Mouse (Mus musculus) intestine, embryonic 16.5 days (tissue): ENCODE measurements at regions not wholly inside any gene's neighbourhood (a gene's known extent, or its start where the extent isn't known, plus 50 kb on each side); places are given as distances from the start of the nearest gene placed in this dataset.
"Not testable (repeated sequence)": the region's sequence is repeated elsewhere in the genome, so short reads cannot be mapped to it uniquely, and the experiment has no call there.

Source experiments
- ATAC-seq: fragments of 200-750 bp; cut with Nextera tagmentation; 2 replicates; pipeline ENCODE4 v1.8.0; 2017; ENCODE audit warnings: moderate TSS enrichment, moderate library complexity
- H3K27ac ChIP-seq: fragments of 300-500 bp; sonication (generic); 2 replicates; pipeline ENCODE4 v1.5.1; 2014; ENCODE audit warnings: mild to moderate bottlenecking, low read length
- H3K27me3 ChIP-seq: fragments of 300-500 bp; sonication (generic); replicated peaks from 2 replicates; pipeline ENCODE4 v1.6.1; 2014; ENCODE audit warnings: low read length, control low read depth, mixed read lengths; ENCODE audit not compliant: control insufficient read depth, insufficient read depth
- H3K36me3 ChIP-seq: fragments of 300-500 bp; sonication (generic); 2 replicates; pipeline ENCODE4 v1.6.1; 2014; ENCODE audit warnings: low read length, control low read depth; ENCODE audit not compliant: control insufficient read depth, insufficient read depth
- H3K4me1 ChIP-seq: fragments of 300-500 bp; sonication (generic); 2 replicates; pipeline ENCODE4 v1.6.1; 2014; ENCODE audit warnings: low read length, control low read depth, mixed read lengths; ENCODE audit not compliant: control insufficient read depth, insufficient read depth
- H3K4me2 ChIP-seq: fragments of 300-500 bp; sonication (generic); 2 replicates; pipeline ENCODE4 v1.6.1; 2014; ENCODE audit warnings: low read depth, low read length, control low read depth
- H3K4me3 ChIP-seq: fragments of 300-500 bp; sonication (generic); 2 replicates; pipeline ENCODE4 v1.5.1; 2014; ENCODE audit warnings: mild to moderate bottlenecking, low read length
- H3K9ac ChIP-seq: fragments of 300-500 bp; sonication (generic); 2 replicates; pipeline ENCODE4 v1.6.1; 2014; ENCODE audit warnings: low read depth, low read length
- H3K9me3 ChIP-seq: fragments of 300-500 bp; sonication (generic); 2 replicates; pipeline ENCODE4 v1.6.1; 2016; ENCODE audit warnings: low read length, control low read depth; ENCODE audit not compliant: control insufficient read depth
- WGBS: fragments of 180-500 bp; shearing (Covaris S2); extraction: QIAGEN DNeasy Blood & Tissue Kit; methylation state at CpG from one replicate; pipeline ENCODE4 v1.1.7; 2014; 5-methylcytosine and 5-hydroxymethylcytosine counted together

- not testable (repeated sequence) for H3K27ac ChIP-seq, H3K27me3 ChIP-seq, H3K36me3 ChIP-seq, ATAC-seq, H3K4me2 ChIP-seq, H3K9ac ChIP-seq, H3K4me3 ChIP-seq, H3K4me1 ChIP-seq, H3K9me3 ChIP-seq
- WGBS = 96% methylated on average over 17 of the region's 21 CpGs
These were observed 783.3 kb downstream of the Ttll7 start for GRCm38 (mm10) chr3:147635486-147635885.

GRCm38 (mm10) chr3:147631151-147631550 lies 779.0 kb downstream of the Ttll7 start:
- H3K27me3 ChIP-seq = no peaks in the 10 kb centered on the region
- H3K36me3 ChIP-seq = no peaks in the 10 kb centered on the region
- WGBS = 70% methylated on average over 3 of the region's 3 CpGs
- H3K9ac ChIP-seq = no peak overlapping the region
- H3K4me1 ChIP-seq = no peaks in the 10 kb centered on the region
- no peak overlapping the region for H3K27ac ChIP-seq
- no peak overlapping the region for H3K4me2 ChIP-seq
- ATAC-seq = no peak
- H3K9me3 ChIP-seq = no peaks in the 10 kb centered on the region
- no peak overlapping the region for H3K4me3 ChIP-seq

GRCm38 (mm10) chr3:147583697-147584315 lies 731.6 kb downstream of the Ttll7 start:
- 54% methylated on average over 6 of the region's 6 CpGs for WGBS
- no peaks in the 10 kb centered on the region for H3K27me3 ChIP-seq
- H3K36me3 ChIP-seq = no peaks in the 10 kb centered on the region
- H3K4me1 ChIP-seq = no peaks in the 10 kb centered on the region
- H3K27ac ChIP-seq = no peak overlapping the region
- no peak overlapping the region for H3K4me2 ChIP-seq
- no peak for ATAC-seq
- H3K4me3 ChIP-seq = no peak overlapping the region
- no peak overlapping the region for H3K9ac ChIP-seq
- no peaks in the 10 kb centered on the region for H3K9me3 ChIP-seq

GRCm38 (mm10) chr3:147571850-147572249 lies 719.7 kb downstream of the Ttll7 start:
- ATAC-seq = no peak
- H3K27ac ChIP-seq = no peak overlapping the region
- 71% methylated on average over 4 of the region's 4 CpGs for WGBS

GRCm38 (mm10) chr3:147545329-147546006 lies 693.3 kb downstream of the Ttll7 start:
- no peaks in the 10 kb centered on the region for H3K4me1 ChIP-seq
- no peak overlapping the region for H3K4me3 ChIP-seq
- no peak overlapping the region for H3K27ac ChIP-seq
- no peaks in the 10 kb centered on the region for H3K36me3 ChIP-seq
- H3K4me2 ChIP-seq = no peak overlapping the region
- no peaks in the 10 kb centered on the region for H3K27me3 ChIP-seq
- 51% methylated on average over 6 of the region's 6 CpGs for WGBS
- no peak for ATAC-seq
- H3K9me3 ChIP-seq = no peaks in the 10 kb centered on the region
- H3K9ac ChIP-seq = no peak overlapping the region

More at GRCm38 (mm10) chr3:147571850-147572249, 719.7 kb downstream of the Ttll7 start:
- Histone ChIP-seq H3K4me3 (no peak overlapping the region), H3K36me3 (no peaks in the 10 kb centered on the region), H3K9me3 (no peaks in the 10 kb centered on the region), H3K4me1 (no peaks in the 10 kb centered on the region), H3K4me2 (no peak overlapping the region), H3K27me3 (no peaks in the 10 kb centered on the region), H3K9ac (no peak overlapping the region)

GRCm38 (mm10) chr3:147542285-147542684 lies 690.1 kb downstream of the Ttll7 start:
- ATAC-seq = no peak

GRCm38 (mm10) chr3:147537584-147537983 lies 685.4 kb downstream of the Ttll7 start:
- no peak for ATAC-seq
- no peak overlapping the region for H3K4me3 ChIP-seq

More at GRCm38 (mm10) chr3:147542285-147542684, 690.1 kb downstream of the Ttll7 start:
- WGBS = 83% methylated on average over 4 of the region's 4 CpGs
- no peaks in the 10 kb centered on the region for H3K9me3 ChIP-seq
- no peak overlapping the region for H3K27ac ChIP-seq
- no peak overlapping the region for H3K4me3 ChIP-seq
- H3K36me3 ChIP-seq = no peaks in the 10 kb centered on the region
- H3K9ac ChIP-seq = no peak overlapping the region
- H3K4me1 ChIP-seq = no peaks in the 10 kb centered on the region
- H3K27me3 ChIP-seq = no peaks in the 10 kb centered on the region
- no peak overlapping the region for H3K4me2 ChIP-seq

GRCm38 (mm10) chr3:147532196-147532595 lies 680.0 kb downstream of the Ttll7 start:
- Histone ChIP-seq H3K9me3 (no peaks in the 10 kb centered on the region), H3K36me3 (no peaks in the 10 kb centered on the region), H3K27me3 (no peaks in the 10 kb centered on the region), H3K4me1 (no peaks in the 10 kb centered on the region), H3K4me3 (no peak overlapping the region), H3K9ac (no peak overlapping the region), H3K27ac (no peak overlapping the region), H3K4me2 (no peak overlapping the region)
- ATAC-seq = no peak
- 79% methylated on average over 2 of the region's 2 CpGs for WGBS

More at GRCm38 (mm10) chr3:147537584-147537983, 685.4 kb downstream of the Ttll7 start:
- Histone ChIP-seq H3K27me3 (no peaks in the 10 kb centered on the region), H3K4me2 (no peak overlapping the region), H3K9ac (no peak overlapping the region), H3K36me3 (no peaks in the 10 kb centered on the region), H3K27ac (no peak overlapping the region), H3K9me3 (no peaks in the 10 kb centered on the region), H3K4me1 (no peaks in the 10 kb centered on the region)

- no peak for ATAC-seq
- no peaks in the 10 kb centered on the region for H3K27me3 ChIP-seq
- no peaks in the 10 kb centered on the region for H3K36me3 ChIP-seq
- no peak overlapping the region for H3K4me3 ChIP-seq
- 61% methylated on average over 6 of the region's 6 CpGs for WGBS
- H3K4me2 ChIP-seq = no peak overlapping the region
- H3K27ac ChIP-seq = no peak overlapping the region
- H3K9ac ChIP-seq = no peak overlapping the region
- no peaks in the 10 kb centered on the region for H3K4me1 ChIP-seq
- no peaks in the 10 kb centered on the region for H3K9me3 ChIP-seq
These were observed 679.5 kb downstream of the Ttll7 start for GRCm38 (mm10) chr3:147531608-147532180.
